ENCODE assay signal across 10 mouse cellular contexts in the genomic region with DNA sequence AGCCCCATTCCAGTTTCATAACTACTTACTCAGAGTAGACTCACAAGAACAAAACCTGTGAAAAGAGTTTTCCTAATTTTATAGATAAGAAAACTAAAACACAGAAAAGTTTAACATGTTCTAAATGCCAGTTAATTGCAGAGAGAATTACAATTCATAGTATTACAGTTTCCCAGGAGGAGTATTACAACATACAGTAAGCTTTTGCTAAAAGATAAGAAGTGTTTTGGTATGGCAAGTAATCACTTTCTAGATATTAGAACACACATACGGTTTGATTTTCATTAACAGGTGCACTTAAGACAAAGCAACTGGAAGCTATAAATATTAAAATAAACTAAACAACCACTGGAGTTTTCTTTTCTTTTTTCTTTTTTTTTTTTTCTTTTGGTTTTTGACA. TPM values are rescaled to one million over a fixed set of nuclear protein-coding genes. Genes with fewer than 3 reads are reported as not detected.
DNase-seq lines count a peak whose midpoint lies in the region; ATAC-seq and TF ChIP-seq lines count a peak whose summit lies in the region.
"Had no signal": no experiment of that assay in that cellular context is flagged by ENCODE, and none has a peak within 500 bp of the region (broad histone marks: within the 10 kb centered on the region; RNA-seq: fewer than 3 reads in every experiment).

No protein-coding gene starts in this region.

- ATAC-seq in heart, embryonic 12.5 days (ENCODE audit: insufficient number of reproducible peaks, low FRiP score), result no peak
- no peak for ATAC-seq in lung, embryonic 16.5 days (ENCODE audit: low read depth)
- ATAC-seq in lung, postnatal 0 days, result no peak
- no peak for ATAC-seq in liver, embryonic 13.5 days (ENCODE audit: low read depth)
- ATAC-seq in stomach, embryonic 15.5 days (ENCODE audit: insufficient read depth, low FRiP score, low read depth), result no peak

- no peak for TF ChIP-seq CTCF in lung, postnatal 0 days (IDR thresholded peaks at IDR 0.05)

- H3K9me3 ChIP-seq in heart, embryonic 12.5 days (replicated peaks), result no peaks in the 10 kb centered on the region
- no peaks in the 10 kb centered on the region for H3K9me3 ChIP-seq in lung, embryonic 16.5 days (ENCODE audit: control insufficient read depth, low read length)
- no peaks in the 10 kb centered on the region for H3K9me3 ChIP-seq in lung, postnatal 0 days (ENCODE audit: low read length)
- no peaks in the 10 kb centered on the region for H3K9me3 ChIP-seq in liver, embryonic 13.5 days (replicated peaks)
- H3K9me3 ChIP-seq in stomach, embryonic 15.5 days, result no peaks in the 10 kb centered on the region

- no peaks in the 10 kb centered on the region for H3K27me3 ChIP-seq in heart, embryonic 12.5 days (replicated peaks)
- no peaks in the 10 kb centered on the region for H3K27me3 ChIP-seq in lung, embryonic 16.5 days (ENCODE audit: control insufficient read depth, insufficient read depth, low read depth, low read length)
- H3K27me3 ChIP-seq in lung, postnatal 0 days (replicated peaks; ENCODE audit: insufficient read depth, low read length), result no peaks in the 10 kb centered on the region
- no peaks in the 10 kb centered on the region for H3K27me3 ChIP-seq in liver, embryonic 13.5 days
- no peaks in the 10 kb centered on the region for H3K27me3 ChIP-seq in stomach, embryonic 15.5 days (replicated peaks)

- H3K4me1 ChIP-seq in heart, embryonic 12.5 days (replicated peaks), result peaks cover 9% of the 10 kb centered on the region
- peaks cover 14% of the 10 kb centered on the region for H3K4me1 ChIP-seq in lung, embryonic 16.5 days (replicated peaks; ENCODE audit: control insufficient read depth, insufficient read depth, low read length)
- no peaks in the 10 kb centered on the region for H3K4me1 ChIP-seq in lung, postnatal 0 days (ENCODE audit: insufficient read depth, low read depth, low read length)
- peaks cover 29% of the 10 kb centered on the region for H3K4me1 ChIP-seq in liver, embryonic 13.5 days (replicated peaks)
- H3K4me1 ChIP-seq in stomach, embryonic 15.5 days, result no peaks in the 10 kb centered on the region; the same call in 1 of the 2 replicates

- intact Hi-C loops in heart, postnatal 25 days (cut with DNase I), result loop anchor here (5.0 kb wide), 2 partner anchors 82 to 97 kb away; partner anchors contain the start of genes Cenpv and Ubb

- peak overlapping the region; percentile 79; the same call in 1 of the 2 replicates for H3K4me2 ChIP-seq in heart, embryonic 12.5 days
- 0 out of 2 replicates have a peak overlapping the region, but pooled peaks have one; percentile 17 for H3K4me2 ChIP-seq in lung, embryonic 16.5 days (ENCODE audit: low read depth, low read length)
- no peak overlapping the region; the same call in 1 of the 2 replicates for H3K4me2 ChIP-seq in lung, postnatal 0 days (replicated peaks; ENCODE audit: low read depth, low read length)
- peak overlapping the region; percentile 95 for H3K4me2 ChIP-seq in liver, embryonic 13.5 days
- peak overlapping the region; percentile 62; the same call in 1 of the 2 replicates for H3K4me2 ChIP-seq in stomach, embryonic 15.5 days

- H3K36me3 ChIP-seq in heart, embryonic 12.5 days, result peaks cover 9% of the 10 kb centered on the region
- H3K36me3 ChIP-seq in lung, embryonic 16.5 days (ENCODE audit: control insufficient read depth, insufficient read depth, low read length), result no peaks in the 10 kb centered on the region
- no peaks in the 10 kb centered on the region for H3K36me3 ChIP-seq in lung, postnatal 0 days (ENCODE audit: insufficient read depth, low read length)
- peaks cover 12% of the 10 kb centered on the region for H3K36me3 ChIP-seq in liver, embryonic 13.5 days
- H3K36me3 ChIP-seq in stomach, embryonic 15.5 days, result no peaks in the 10 kb centered on the region; the same call in 1 of the 2 replicates

- WGBS in heart, embryonic 12.5 days, result 53% methylated on average over 1 of the region's 1 CpGs
- 44% methylated on average over 1 of the region's 1 CpGs for WGBS in lung, embryonic 16.5 days
- WGBS in lung, postnatal 0 days, result 26% methylated on average over 1 of the region's 1 CpGs
- 9% methylated on average over 1 of the region's 1 CpGs for WGBS in liver, embryonic 13.5 days (ENCODE audit: insufficient replicate concordance)
- 58% methylated on average over 1 of the region's 1 CpGs for WGBS in stomach, embryonic 15.5 days

- DNase-seq in heart, postnatal 25 days (ENCODE audit: low spot score), result no peak
- DNase-seq in lung, postnatal 0 days (ENCODE audit: low spot score), result no peak
- no peak for DNase-seq in liver, embryonic 13.5 days
- no peak for DNase-seq in right cerebral cortex, postnatal 25 days
- DNase-seq in embryo, embryonic 9.5 days (ENCODE audit: extremely low spot score), result no peak
- DNase-seq: heart, postnatal 14 days; lung, postnatal 36 days had no signal

- no peak for TF ChIP-seq EP300 in lung, postnatal 0 days (IDR thresholded peaks at IDR 0.05)

- H3K4me3 ChIP-seq in heart, embryonic 12.5 days, result no peak overlapping the region
- H3K4me3 ChIP-seq in lung, embryonic 16.5 days (ENCODE audit: low read length), result no peak overlapping the region
- no peak overlapping the region for H3K4me3 ChIP-seq in lung, postnatal 0 days (ENCODE audit: low read depth, low read length)
- peak overlapping the region; percentile 93 for H3K4me3 ChIP-seq in liver, embryonic 13.5 days (replicated peaks)
- H3K4me3 ChIP-seq in stomach, embryonic 15.5 days (replicated peaks), result no peak overlapping the region

- H3K27ac ChIP-seq in heart, embryonic 12.5 days (ENCODE audit: poor library complexity, severe bottlenecking), result no peak overlapping the region
- H3K27ac ChIP-seq in lung, embryonic 16.5 days (ENCODE audit: low read length), result no peak overlapping the region
- no peak overlapping the region for H3K27ac ChIP-seq in lung, postnatal 0 days (ENCODE audit: low read length)
- no peak overlapping the region; the same call in 1 of the 2 replicates for H3K27ac ChIP-seq in liver, embryonic 13.5 days
- H3K27ac ChIP-seq in stomach, embryonic 15.5 days, result no peak overlapping the region

- no peak overlapping the region for H3K9ac ChIP-seq in heart, embryonic 12.5 days
- H3K9ac ChIP-seq in lung, embryonic 16.5 days (ENCODE audit: low read length), result no peak overlapping the region
- H3K9ac ChIP-seq in lung, postnatal 0 days (replicated peaks; ENCODE audit: low read depth), result no peak overlapping the region
- H3K9ac ChIP-seq in liver, embryonic 13.5 days, result peak overlapping the region; percentile 99
- H3K9ac ChIP-seq in stomach, embryonic 15.5 days, result no peak overlapping the region

RNA-seq across cellular contexts. Expression of gene Pigl, which starts 3.1 kb away (rescaled TPM):
- polyA plus RNA-seq in heart, embryonic 12.5 days (2016; fragmentation: Nextera tagmentation; extraction: Ambion mirVana), result 10.3 and 10.7 TPM in 2 replicates
- 1 to 10 TPM; 2.8 to 3.3 TPM for total RNA-seq in heart, postnatal 25 days (2021)
- 9.3 and 10.5 TPM in 2 replicates for polyA plus RNA-seq in lung, embryonic 16.5 days (2015; fragmentation: Nextera tagmentation; extraction: Ambion mirVana)
- 4.8 and 5.0 TPM in 2 replicates for polyA plus RNA-seq in lung, postnatal 0 days (2015; fragmentation: Nextera tagmentation; extraction: Ambion mirVana)
- 5.4 and 6.2 TPM in 2 replicates for polyA plus RNA-seq in liver, embryonic 13.5 days (2015; fragmentation: Nextera tagmentation; extraction: Ambion mirVana)
- 9.4 and 11.4 TPM in 2 replicates for polyA plus RNA-seq in stomach, embryonic 15.5 days (2015; fragmentation: Nextera tagmentation; extraction: Ambion mirVana)

RNA-seq across cellular contexts. Expression of gene Ncor1, which starts 3.1 kb away (rescaled TPM):
- 132 and 143 TPM in 2 replicates for polyA plus RNA-seq in heart, embryonic 12.5 days (2016; fragmentation: Nextera tagmentation; extraction: Ambion mirVana)
- 100 to 1,000 TPM; 126 TPM for total RNA-seq in heart, postnatal 25 days (2021)
- polyA plus RNA-seq in lung, embryonic 16.5 days (2015; fragmentation: Nextera tagmentation; extraction: Ambion mirVana), result 55.8 and 65.8 TPM in 2 replicates
- 103 and 128 TPM in 2 replicates for polyA plus RNA-seq in lung, postnatal 0 days (2015; fragmentation: Nextera tagmentation; extraction: Ambion mirVana)
- 76.6 and 79.2 TPM in 2 replicates for polyA plus RNA-seq in liver, embryonic 13.5 days (2015; fragmentation: Nextera tagmentation; extraction: Ambion mirVana)
- 140 and 155 TPM in 2 replicates for polyA plus RNA-seq in stomach, embryonic 15.5 days (2015; fragmentation: Nextera tagmentation; extraction: Ambion mirVana)
